Mouse (Mus musculus) 3134 (cell line): ENCODE measurements around the gene Nt5c3.

Experiments used
- DNase-seq: peaks from one replicate; pipeline ENCODE4 v3.0.0-alpha.2; 2011; ENCODE audit warnings: low spot score; ENCODE audit not compliant: insufficient read length; ENCODE audit errors: extremely low read depth

Gene Nt5c3

DNA sequence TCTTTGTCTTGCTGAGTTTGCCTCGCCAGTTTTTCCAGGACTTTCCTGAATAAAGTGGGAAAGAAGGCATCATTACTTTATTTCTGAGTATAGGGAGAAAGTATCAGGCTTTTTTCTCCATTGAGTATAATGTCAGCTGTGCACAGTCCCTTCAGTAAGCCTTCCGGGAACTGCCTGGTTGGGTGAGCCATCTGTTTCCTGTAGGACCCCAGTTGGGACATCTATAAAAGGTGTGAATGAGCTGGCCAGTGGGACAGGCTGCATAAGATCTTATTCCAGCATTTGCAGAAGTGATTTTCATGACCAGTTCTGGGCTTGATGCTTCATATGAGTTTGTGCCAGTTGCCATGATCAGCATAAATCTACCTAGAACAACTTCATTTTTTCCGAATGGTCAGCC is 80.5 kb downstream of the Nt5c3 start:
- DNase-seq, result no peak

DNA sequence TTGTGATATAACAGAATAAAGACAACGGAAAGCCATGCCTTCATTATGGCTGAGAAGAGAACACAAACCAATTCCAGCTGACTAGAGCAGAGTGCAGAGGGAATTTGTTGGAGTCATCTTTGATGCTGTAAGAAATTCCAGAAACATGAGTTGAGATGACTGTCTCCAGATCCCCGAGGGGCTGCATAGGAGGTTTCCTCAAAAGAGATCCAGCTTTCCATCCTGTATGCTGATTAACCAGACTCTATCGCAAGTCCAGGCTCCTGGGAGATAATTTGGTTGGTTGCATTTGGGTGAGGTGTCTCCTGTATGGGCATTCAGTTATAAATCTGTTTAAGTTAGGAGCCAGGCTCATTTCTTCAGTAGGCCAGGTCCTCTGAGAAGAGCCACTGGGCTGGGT is 86.1 kb downstream of the Nt5c3 start:
- DNase-seq, result no peak

DNA sequence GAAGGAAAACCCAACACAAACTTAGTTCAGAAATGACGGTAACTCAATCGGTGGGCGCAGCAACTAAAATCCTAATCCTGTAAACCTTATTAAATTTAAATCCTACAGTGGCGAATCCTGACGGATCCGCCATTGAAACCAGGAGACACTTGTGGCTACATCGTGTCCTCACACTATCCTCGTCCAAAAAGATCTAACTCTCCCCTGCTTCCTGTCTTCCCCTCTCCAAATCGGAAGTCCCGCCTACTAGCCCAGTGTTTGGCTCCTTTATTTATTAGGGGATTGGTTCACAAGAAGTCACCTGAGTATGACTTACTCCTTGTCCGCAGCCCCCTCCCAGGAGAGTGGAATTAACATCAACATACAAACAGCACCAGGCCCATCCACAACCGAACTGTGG is 86.6 kb downstream of the Nt5c3 start:
- DNase-seq, result no peak

DNA sequence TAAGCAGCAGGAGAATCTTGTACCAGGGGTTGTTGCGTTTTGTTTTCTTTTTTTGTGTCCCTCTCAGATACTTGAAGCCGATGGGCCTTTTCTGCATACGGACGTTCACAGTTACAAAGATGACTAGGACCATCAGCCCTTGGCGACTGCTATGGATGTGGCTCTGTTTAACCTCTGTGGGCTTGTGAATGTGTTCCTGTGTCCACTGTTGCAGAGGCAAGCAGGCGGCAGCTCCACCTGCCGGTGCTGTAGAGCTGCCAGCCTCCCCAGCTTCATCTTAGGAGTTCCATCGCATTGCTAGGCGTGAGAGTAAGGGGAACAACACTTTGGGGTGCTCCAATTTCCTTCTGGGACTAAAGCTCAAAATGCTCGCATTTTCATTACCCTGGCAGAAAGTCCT is 88.2 kb downstream of the Nt5c3 start:
- no peak for DNase-seq

DNA sequence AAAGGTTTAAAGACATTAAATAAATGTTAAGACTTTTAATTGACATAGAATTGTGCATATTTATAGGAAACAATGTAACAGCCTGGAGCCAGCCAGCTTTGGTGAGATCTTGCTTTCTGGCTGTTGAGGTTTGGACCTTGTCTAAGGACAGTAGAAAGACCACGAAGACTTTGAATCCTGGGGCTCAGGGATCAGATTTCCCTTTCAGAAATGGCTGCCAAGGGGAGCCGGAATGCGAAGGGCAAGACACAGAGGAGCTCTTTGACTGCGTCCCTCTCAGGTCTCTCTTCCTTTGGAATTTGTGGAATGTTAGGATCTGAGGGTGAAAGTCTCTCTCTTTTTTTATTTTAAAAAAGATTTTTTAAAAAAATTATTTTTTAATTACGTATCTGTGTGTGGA is 89.0 kb downstream of the Nt5c3 start:
- DNase-seq, result no peak

DNA sequence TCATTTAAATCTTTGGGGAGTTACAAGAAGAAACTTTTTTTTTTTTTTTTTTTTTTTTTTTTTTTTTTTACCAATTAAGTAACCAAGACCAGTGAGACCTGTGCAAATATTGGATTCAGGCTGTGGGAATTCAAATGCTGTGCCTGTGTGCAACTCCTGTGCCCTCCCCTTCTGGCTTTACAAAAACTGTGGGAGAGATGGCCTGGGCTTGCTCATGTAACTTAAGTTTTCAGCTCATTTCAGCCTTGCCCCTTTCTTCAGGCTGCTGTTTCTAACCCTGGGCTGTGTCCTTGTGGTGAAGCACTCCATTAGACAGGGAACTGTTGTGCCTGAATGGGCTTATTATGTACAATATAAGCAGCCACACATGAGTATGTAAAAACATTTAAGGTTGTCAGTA is 90.9 kb downstream of the Nt5c3 start:
- DNase-seq, result no peak

DNA sequence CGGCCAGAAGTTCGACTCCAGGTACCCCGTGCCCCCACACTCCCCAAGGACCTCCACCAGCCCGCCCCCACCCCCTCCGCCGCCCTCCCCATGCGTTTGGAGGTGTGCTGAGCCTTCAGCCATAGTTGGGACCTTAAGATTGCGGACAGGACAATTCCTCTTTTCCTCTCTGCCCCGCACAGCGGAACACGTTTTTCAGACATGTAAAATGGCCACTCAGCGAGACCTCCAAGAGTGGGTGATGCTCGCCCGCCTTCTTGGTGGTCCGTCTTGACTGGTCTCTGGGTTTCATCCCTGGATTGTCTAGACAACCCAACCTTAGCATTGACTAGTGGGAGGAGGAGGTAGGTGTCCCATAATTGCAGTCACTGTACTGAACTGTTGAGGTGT is 91.3 kb downstream of the Nt5c3 start:
- DNase-seq, result no peak
